Mouse (Mus musculus): ENCODE results near the gene Stac3. TPM values are rescaled to one million over a fixed set of nuclear protein-coding genes. Genes with fewer than 3 reads are reported as not detected.

Gene Stac3
- polyA plus RNA-seq, 1 experiment = not detected

DNA sequence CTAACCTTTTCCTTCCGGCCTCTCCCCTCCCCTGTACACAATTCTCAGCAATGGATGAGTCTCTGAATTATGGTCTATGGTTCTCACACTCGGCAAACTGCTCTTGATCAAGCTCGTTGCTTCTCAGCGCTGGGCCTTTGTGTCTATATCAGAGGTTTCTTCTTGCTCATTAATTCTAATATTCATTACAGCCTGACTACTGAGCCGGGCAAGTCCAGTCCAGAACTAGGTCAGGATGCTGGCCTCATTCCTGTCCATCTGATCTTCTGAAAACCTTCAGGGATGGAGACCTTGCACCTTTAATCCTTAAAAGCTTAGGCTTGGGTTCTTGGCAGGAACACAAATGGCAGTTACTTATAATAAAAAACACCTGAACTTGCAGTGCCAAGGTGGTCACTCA is 2.0 kb upstream of the Stac3 start:
- no peak for TF ChIP-seq CTCF (IDR thresholded peaks at IDR 0.05; ENCODE audit: insufficient read depth, low read depth, low read length)
- peaks cover 14% of the 10 kb centered on the region for H3K4me1 ChIP-seq (ENCODE audit: control insufficient read depth, insufficient read depth, low read length)
- no peak overlapping the region for H3K4me3 ChIP-seq (ENCODE audit: insufficient read depth, low read depth, low read length)
- WGBS = 54% methylated on average over 5 of the region's 5 CpGs
- no peak overlapping the region for H3K27ac ChIP-seq (ENCODE audit: insufficient read depth, low read depth, low read length)

DNA sequence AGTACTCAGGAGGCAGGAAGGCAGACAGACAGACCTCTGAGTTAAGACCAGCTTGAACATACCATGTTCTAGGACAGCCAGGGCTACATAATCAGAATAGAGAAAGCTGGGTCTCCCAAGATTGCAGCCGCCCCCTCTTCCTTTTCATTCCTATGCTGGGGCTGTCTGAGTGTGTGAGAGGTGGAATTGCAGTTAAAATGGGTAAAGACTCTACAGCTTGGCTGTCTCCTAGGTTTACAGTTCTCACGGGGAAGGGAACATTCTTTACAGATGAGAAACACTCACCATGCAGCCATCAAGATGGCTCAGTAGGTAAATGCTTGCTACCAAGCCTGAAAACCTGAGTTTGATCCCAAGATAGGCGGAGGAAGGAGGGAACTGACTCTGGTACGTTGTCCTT is 1.4 kb upstream of the Stac3 start:
- Histone ChIP-seq H3K4me3 (ENCODE audit: insufficient read depth, low read depth, low read length) (no peak overlapping the region), H3K4me1 (ENCODE audit: control insufficient read depth, insufficient read depth, low read length) (peaks cover 12% of the 10 kb centered on the region), H3K27ac (ENCODE audit: insufficient read depth, low read depth, low read length) (no peak overlapping the region)
- TF ChIP-seq CTCF (IDR thresholded peaks at IDR 0.05; ENCODE audit: insufficient read depth, low read depth, low read length) (no peak), POLR2A (IDR thresholded peaks at IDR 0.05; ENCODE audit: insufficient read depth, low read depth, low read length) (no peak)
- 80% methylated on average over 4 of the region's 4 CpGs for WGBS

DNA sequence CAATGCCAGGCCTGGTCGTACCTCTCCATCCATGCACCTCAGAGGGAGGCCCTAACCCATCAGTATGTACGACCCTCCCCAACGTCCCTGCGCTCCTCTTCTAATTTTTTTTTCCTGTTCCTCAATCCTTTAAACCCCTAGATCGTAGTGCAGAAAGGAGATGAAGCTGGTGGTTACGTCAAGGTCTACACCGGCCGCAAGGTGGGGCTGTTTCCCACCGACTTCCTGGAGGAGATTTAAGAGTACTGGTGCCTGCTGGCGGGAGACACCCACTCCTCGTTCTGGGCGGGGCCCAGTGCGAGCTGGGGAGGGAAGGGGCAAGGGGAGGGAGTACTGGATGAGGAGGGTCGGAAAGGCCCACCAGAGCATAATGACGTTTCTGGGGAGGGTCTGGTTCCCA is 6.8 kb downstream of the Stac3 start:
- Histone ChIP-seq H3K4me3 (ENCODE audit: insufficient read depth, low read depth, low read length) (no peak overlapping the region), H3K4me1 (ENCODE audit: control insufficient read depth, insufficient read depth, low read length) (peaks cover 65% of the 10 kb centered on the region), H3K27ac (ENCODE audit: insufficient read depth, low read depth, low read length) (peak overlapping the region; percentile 19; the same call in 1 of the 2 replicates)
- WGBS = 14% methylated on average over 15 of the region's 15 CpGs
- TF ChIP-seq POLR2A (IDR thresholded peaks at IDR 0.05; ENCODE audit: insufficient read depth, low read depth, low read length) = no peak
- peak; percentile 46; the same call in 1 of the 2 replicates for TF ChIP-seq CTCF (IDR thresholded peaks at IDR 0.05; ENCODE audit: insufficient read depth, low read depth, low read length)

DNA sequence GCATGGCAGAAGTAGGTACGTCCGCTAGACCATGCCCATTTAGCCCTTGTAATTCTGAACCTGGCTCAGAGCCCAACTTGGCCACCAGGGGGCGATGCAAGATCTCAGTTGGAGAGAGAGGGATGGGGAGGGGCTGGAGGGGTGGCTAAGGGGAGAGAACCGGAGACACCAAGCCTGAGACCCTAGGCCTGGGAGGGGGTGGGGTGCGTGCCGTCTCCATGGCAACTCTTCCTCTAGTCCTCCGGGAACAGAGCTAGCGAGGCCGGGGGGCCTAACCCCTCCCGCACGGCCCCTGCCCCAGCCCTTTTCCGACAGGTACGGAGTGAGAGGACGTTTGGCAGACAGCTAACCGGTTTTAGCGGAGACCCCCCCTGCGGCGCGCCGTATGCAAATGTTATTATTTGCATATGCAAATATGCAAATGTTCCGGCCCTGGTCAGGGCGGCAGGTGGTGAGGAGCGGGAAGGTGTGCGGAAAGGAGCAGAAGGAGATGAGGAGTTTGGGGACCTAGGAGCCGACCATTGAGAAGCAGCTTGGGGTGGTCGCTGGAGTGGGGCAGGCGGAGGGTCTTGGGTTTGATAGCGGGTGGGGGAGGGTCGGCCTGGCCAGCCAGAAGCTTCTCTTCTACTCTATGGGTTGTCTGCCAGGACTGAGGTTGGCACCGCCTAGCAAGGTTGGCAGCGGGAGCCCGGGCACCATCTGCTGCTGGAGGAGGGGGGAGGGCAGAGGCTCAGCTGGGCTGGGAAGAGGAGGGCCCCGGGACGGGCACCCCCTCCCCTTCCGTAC is 7.8 kb downstream of the Stac3 start:
- Histone ChIP-seq H3K4me3 (ENCODE audit: insufficient read depth, low read depth, low read length) (peak overlapping the region; percentile 47), H3K27ac (ENCODE audit: insufficient read depth, low read depth, low read length) (peak overlapping the region; percentile 96), H3K4me1 (ENCODE audit: control insufficient read depth, insufficient read depth, low read length) (peaks cover 72% of the 10 kb centered on the region)
- TF ChIP-seq CTCF (IDR thresholded peaks at IDR 0.05; ENCODE audit: insufficient read depth, low read depth, low read length) (peak; percentile 81), POLR2A (IDR thresholded peaks at IDR 0.05; ENCODE audit: insufficient read depth, low read depth, low read length) (no peak)
- WGBS = 2% methylated on average over 35 of the region's 35 CpGs

DNA sequence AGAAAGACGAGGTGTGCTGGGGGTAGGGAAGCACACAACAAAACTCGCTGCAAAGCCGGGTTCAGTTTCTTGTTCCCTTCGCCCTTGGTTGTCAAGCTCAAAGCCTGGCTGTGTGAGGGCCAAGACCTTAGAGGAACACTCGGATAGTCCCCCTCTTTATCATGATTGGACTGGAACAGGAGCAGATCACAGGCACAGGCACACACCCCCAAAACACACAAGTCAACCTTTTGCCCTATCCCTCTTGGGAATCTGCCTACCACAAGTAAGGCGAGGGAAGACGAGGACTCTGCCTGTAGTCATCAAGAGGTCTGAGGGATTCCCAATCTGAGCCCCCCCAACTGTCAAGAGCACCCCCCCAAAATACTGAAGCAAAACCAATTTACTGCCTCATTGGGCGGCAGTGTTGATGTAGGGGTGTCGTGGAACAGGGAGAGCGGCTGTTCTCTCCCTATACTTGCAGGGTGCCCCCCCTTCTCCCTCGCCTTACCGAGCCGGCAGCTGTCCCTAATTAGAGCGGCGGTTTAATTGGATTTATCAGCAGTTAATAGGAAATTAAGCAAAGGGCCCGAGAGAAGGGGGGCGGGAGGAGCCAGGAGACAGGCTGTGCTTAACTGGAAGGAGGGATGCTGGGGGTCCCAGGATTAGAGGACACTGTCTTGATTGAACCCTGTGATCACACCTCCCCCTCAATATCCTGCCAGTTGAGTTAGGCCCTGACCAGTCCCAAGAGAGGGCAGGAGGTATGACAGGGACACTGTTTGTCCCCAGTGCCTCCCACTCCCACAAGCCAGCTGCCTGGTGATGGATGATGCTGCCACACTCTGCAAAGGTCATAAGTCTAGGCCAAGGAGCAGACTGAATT is 8.6 kb downstream of the Stac3 start:
- TF ChIP-seq POLR2A (IDR thresholded peaks at IDR 0.05; ENCODE audit: insufficient read depth, low read depth, low read length) (no peak), CTCF (IDR thresholded peaks at IDR 0.05; ENCODE audit: insufficient read depth, low read depth, low read length) (no peak)
- Histone ChIP-seq H3K27ac (ENCODE audit: insufficient read depth, low read depth, low read length) (peak overlapping the region; percentile 96), H3K4me3 (ENCODE audit: insufficient read depth, low read depth, low read length) (peak overlapping the region; percentile 47), H3K4me1 (ENCODE audit: control insufficient read depth, insufficient read depth, low read length) (peaks cover 75% of the 10 kb centered on the region)
- WGBS = 17% methylated on average over 17 of the region's 17 CpGs

DNA sequence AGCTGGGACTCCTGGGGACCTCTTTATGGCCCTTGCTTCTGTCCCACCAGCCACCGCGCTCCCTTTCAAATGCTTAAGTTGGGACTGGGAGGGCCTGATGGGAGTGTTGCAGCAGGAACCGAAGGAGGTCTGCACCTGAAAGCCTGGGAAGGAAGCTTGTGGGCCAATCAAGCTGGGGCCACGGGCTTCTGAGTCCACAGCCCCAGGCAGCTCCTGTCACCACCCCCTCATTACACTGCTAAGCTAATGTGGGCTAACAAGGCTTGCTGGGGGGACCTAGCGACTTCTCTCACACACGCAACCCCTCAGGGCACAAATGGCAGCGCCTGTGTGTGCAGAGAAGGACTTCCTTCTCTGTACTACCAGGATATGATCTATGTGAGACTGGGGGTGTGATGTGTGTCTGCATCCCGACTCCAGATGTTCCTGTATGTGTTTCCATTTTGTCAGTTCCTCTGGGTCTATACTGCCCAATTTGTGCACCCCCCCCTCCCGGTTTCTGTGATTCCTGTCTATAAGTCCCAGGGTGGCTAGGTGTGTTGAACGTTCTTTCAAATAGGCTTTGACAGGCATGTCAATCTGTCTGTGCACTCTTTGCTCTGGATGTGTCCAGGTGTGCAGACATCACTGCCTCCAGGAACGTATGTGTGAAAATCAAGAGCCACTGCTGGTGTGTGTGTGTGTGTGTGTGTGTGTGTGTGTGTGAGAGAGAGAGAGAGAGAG is 9.6 kb downstream of the Stac3 start:
- Histone ChIP-seq H3K4me1 (ENCODE audit: control insufficient read depth, insufficient read depth, low read length) (peaks cover 78% of the 10 kb centered on the region), H3K27ac (ENCODE audit: insufficient read depth, low read depth, low read length) (peak overlapping the region; percentile 96), H3K4me3 (ENCODE audit: insufficient read depth, low read depth, low read length) (peak overlapping the region; percentile 53)
- TF ChIP-seq CTCF (IDR thresholded peaks at IDR 0.05; ENCODE audit: insufficient read depth, low read depth, low read length) (no peak), POLR2A (IDR thresholded peaks at IDR 0.05; ENCODE audit: insufficient read depth, low read depth, low read length) (no peak)
- WGBS = 18% methylated on average over 11 of the region's 11 CpGs

DNA sequence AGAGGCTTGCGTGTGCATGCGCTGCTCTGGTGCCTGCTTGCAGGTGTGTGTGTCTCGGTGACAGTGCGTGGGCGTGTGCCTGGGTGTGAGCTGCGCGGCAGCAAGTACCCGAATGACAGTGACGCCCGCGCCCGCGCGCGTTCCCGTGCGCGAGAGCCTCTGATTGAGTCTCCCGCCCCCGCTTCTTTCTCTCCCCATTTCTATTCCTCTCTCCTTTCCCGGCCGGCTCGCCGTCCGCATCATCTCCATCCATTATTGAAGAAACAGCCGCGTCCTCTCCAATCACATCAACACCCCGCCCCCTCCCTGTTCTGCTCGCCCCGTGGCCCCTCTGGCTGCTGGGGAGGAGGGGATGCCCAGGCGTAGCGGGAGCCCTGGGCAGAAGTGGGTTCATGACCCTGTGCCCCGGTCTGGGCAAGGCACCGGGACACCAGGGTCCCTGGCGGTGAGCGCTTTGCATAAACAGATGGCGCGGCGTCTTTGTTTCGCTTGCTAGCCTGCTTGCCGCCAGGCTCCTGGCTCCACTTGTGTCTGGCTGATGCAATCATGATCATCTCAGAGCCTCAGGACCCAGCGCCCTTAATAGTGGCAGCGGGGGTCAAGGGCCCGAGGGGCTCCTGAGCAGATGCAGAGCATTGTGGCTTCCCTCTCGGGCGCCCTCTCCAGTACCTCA is 10.3 kb downstream of the Stac3 start:
- 1% methylated on average over 46 of the region's 46 CpGs for WGBS
- peaks cover 75% of the 10 kb centered on the region for H3K4me1 ChIP-seq (ENCODE audit: control insufficient read depth, insufficient read depth, low read length)

DNA sequence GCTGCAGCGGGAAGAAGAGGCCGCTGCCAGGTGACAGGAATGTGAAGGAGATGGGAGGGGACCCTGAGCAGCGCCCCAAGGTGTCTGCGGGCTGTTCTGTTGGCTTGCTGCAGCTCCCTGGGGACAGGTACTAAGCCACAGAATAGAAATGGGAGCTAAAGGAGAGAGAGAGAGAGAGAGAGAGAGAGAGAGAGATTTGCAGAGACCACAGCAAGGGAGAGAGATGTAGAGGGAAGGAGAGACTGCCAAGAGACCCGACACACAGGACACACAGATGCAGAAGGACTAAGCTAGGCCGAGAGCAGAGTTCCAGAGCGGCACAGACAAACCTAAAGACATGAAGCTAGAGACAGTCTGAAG is 10.8 kb downstream of the Stac3 start:
- 4% methylated on average over 7 of the region's 7 CpGs for WGBS
- Histone ChIP-seq H3K4me1 (ENCODE audit: control insufficient read depth, insufficient read depth, low read length) (peaks cover 72% of the 10 kb centered on the region), H3K27ac (ENCODE audit: insufficient read depth, low read depth, low read length) (peak overlapping the region; percentile 96), H3K4me3 (ENCODE audit: insufficient read depth, low read depth, low read length) (peak overlapping the region; percentile 53)
- TF ChIP-seq POLR2A (IDR thresholded peaks at IDR 0.05; ENCODE audit: insufficient read depth, low read depth, low read length) (no peak), CTCF (IDR thresholded peaks at IDR 0.05; ENCODE audit: insufficient read depth, low read depth, low read length) (no peak)

More for the DNA sequence above, 10.3 kb downstream of the Stac3 start:
- Histone ChIP-seq H3K27ac (ENCODE audit: insufficient read depth, low read depth, low read length) (peak overlapping the region; percentile 96), H3K4me3 (ENCODE audit: insufficient read depth, low read depth, low read length) (peak overlapping the region; percentile 53)
- TF ChIP-seq POLR2A (IDR thresholded peaks at IDR 0.05; ENCODE audit: insufficient read depth, low read depth, low read length) (no peak), CTCF (IDR thresholded peaks at IDR 0.05; ENCODE audit: insufficient read depth, low read depth, low read length) (peak; percentile 40; the same call in 1 of the 2 replicates)
